Mouse (Mus musculus) c-Kit-positive CD71-negative TER-119-negative erythroid progenitor cells, embryonic 14.5 days (primary cell): ENCODE measurements at regions not wholly inside any gene's neighbourhood (a gene's known extent, or its start where the extent isn't known, plus 50 kb on each side); places are given as distances from the start of the nearest gene placed in this dataset.

ENCODE experiments used
- DNase-seq: peaks from one replicate; pipeline ENCODE4 v3.0.0-alpha.2; 2013; ENCODE audit warnings: low read depth

- no peak for DNase-seq
Observed at GRCm38 (mm10) chr3:58146762-58147161, 267.8 kb upstream of the Tsc22d2 start.

- no peak for DNase-seq
Observed at GRCm38 (mm10) chr3:58153141-58153540, 261.4 kb upstream of the Tsc22d2 start.

DNA sequence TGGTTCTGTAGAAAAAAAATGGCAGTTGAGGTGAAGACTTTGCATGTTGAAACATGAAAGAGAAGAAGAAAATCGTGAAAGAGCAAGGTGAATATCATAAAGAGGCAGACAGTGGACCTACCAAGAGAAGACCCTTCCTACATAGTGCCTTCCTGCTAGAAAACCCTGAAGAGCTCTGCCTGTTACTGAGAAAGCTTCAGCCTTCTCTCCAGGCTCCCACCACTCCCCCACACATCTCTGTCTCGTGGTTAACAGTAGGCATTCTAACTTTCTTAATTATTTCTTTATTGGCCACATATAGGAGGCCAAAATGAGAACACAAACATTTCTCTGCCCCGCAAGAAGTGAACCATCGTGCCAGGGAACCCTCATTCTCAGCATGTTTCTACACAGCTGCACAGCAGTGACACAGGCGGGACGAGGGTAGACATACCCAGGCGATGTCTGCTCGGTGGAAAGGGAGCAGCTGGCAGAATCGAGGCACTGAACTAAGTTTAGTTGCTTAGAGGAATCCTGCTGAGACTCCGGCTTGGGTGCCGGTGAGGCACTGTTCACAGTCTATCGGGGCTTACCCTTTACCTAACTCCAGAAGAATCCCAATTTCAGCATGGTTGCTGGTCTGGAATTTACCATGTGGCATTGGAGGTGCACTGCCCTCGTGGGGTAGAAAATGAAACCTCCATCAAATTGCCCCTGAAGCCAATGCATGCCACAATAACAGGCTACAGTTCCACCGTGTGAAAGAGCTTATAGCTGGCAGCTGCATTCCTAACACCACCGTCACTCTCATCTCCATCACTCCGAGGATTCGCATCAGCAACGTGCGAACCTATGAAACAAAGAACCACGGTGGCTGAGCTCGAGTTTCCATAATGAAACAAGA is 260.4 kb upstream of the Tsc22d2 start:
- DNase-seq: no peak

GRCm38 (mm10) chr3:58159384-58159783 is 255.1 kb upstream of the Tsc22d2 start:
- peak; percentile 37 for DNase-seq

- no peak for DNase-seq
Observed at GRCm38 (mm10) chr3:58162238-58162637, 252.3 kb upstream of the Tsc22d2 start.

DNA sequence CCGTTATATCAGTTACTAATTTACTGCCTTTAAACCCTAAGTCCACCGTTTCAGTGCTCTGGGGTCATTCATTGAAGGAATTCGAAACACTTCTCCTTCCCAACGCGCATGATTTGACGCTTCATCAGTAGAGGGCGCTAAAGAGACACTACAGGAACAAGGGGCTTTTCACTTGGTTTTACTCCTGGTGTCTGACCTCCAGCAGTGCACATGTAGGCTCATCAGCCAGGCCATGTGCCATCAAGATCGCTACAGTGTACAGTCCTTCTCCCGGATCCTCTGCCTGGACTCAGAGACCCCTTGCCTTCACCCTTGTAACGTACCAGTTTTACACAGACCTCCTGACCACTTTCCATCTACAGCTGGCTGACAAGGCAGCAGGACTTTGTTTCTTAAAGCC is 250.7 kb upstream of the Tsc22d2 start:
- DNase-seq: peak; percentile 73

DNA sequence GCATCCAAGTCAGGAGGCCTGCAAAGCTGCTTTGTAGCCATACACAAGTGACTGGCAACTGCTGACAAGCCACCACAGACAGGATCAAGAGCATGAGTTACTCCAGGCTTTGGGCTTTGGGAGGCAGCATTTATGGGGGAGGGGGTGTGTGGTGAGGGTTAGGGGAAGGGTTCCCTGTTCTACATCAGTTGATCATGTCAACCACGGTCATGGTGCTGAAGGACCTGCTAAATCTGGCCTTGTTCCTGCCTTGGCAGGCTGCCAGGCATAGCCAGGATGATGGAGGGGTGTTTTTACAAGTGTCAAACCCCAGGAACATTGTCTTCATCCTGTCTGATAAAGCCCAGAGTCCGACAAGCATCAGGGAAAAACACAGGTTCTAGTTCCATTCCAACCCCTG is 247.9 kb upstream of the Tsc22d2 start:
- no peak for DNase-seq

- no peak for DNase-seq
Observed at GRCm38 (mm10) chr3:58167121-58167520, 247.4 kb upstream of the Tsc22d2 start.

GRCm38 (mm10) chr3:58167761-58168290 is 246.7 kb upstream of the Tsc22d2 start:
- DNase-seq: no peak

DNA sequence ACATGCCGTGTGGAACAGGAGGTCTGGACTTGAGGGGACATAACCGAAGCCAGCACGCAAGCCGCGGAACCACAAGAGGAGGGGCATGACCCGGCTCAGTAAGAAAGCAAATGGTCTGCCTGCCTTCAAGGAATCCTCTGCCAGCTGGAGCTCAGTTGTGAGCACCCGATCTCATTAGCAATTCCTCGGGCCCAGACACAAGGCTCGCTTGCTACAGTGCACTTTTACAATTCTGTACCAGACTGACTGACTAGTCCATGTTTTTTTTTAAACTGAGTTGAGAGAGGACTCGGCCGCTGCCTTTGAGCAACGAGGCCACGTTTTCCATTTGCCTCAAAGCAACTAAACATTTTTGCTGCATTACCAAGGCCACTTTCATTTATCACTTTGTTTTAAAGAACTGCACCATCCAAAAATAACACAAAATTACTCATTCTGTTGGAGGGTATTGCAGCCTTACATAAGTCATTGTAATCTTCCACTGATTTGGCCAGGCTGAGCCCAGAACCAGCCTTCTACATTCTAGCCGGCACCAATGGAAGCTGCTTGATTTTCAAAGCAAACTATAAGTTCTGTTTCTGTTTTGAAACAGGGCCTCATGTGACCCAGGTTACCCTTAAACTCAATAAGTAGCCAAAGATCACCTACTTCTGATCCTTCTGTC is 245.9 kb upstream of the Tsc22d2 start:
- DNase-seq: no peak

DNA sequence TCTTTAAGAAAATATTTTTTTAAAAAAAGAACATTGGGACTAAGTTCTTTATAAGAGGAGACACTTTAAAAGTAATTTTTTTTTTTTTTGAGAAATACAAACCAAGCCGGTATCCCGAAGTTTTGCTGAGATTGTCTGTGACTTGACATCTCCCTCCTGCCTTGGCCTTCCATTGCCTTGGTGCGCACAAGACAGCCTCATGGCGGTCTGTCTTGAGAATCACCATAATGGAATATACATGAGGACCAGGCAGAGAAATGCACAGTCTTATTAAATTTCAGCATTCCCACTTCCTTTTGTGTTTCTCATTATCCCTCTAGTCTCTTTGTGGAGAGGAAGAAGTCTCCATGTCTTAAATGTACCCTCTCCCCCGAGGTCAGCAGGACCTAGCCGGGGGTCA is 244.7 kb upstream of the Tsc22d2 start:
- no peak for DNase-seq

- no peak for DNase-seq
Observed at GRCm38 (mm10) chr3:58172096-58172495, 242.4 kb upstream of the Tsc22d2 start.

GRCm38 (mm10) chr3:58173821-58174220 is 240.7 kb upstream of the Tsc22d2 start:
- DNase-seq: no peak

DNA sequence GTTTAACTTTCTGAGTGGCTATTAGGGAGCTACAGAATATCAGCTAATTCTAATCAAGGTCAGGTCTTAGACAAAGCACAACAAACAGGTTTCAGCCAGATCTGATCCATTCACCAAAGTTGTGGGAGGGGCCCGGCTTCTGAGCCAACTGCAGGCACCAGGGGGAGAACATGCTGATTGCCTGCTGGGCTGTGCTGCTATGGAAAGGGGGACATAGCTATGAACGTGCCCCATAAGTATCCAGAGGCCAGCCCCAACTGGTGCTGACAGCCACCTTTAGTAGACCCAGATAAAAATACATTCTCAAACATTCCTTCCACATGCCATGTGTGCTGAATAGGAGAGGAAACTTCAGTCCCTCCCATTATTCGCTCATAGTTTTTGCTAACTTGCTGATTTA is 232.8 kb upstream of the Tsc22d2 start:
- no peak for DNase-seq

- DNase-seq: no peak
Observed at GRCm38 (mm10) chr3:58182299-58182698, 232.2 kb upstream of the Tsc22d2 start.

- no peak for DNase-seq
Observed at GRCm38 (mm10) chr3:58183279-58183678, 231.2 kb upstream of the Tsc22d2 start.

DNA sequence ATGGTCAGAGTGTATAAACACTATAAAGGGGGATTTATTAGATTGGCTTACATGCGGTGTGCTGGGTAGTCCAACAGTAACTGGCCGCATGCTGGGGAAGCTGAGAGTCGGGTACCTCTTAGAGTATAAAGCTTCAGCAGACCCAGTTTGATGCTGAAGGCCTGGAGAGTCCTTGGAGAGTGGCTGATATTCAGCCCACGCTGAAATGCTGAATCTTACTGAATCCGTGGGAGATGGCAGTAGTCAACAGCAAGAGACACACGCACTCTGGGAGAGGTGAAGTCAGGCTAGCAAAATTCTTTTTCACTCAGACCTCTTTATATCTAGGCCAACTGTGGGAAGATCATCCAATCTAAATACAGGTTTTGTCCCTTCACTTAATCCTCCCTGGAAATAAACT is 214.1 kb upstream of the Tsc22d2 start:
- DNase-seq: no peak

GRCm38 (mm10) chr3:58202816-58203215 is 211.7 kb upstream of the Tsc22d2 start:
- no peak for DNase-seq

GRCm38 (mm10) chr3:58203806-58204205 is 210.7 kb upstream of the Tsc22d2 start:
- no peak for DNase-seq

GRCm38 (mm10) chr3:58205526-58205925 is 209.0 kb upstream of the Tsc22d2 start:
- no peak for DNase-seq

DNA sequence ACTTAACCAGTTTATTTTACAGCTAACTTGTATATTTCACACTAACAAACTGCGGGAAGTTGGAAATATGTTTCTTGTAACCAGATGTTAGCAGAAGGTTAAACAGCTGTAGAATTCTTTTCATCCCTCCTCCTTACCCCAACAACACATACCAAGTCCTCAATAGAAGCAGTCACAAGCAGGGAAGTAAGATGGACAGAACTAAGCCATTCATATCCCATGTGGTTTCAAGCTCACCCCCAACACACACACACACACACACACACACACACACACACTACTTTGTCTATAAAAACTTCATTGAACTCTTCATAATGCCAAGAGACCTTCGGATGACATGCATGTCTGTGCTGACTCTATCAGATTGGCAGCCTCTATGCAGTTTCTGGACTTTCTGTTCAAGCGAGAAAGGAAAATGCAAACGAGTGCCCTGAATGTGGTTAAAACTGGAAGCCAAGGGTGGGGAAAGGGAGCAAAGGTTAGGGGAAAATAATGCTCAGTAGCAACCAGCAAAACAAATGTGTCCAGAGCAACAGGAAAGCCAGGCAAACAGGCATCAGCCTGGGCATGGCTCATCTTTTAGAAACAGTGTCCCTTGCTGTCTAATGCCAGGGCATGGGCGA is 207.6 kb upstream of the Tsc22d2 start:
- no peak for DNase-seq

DNA sequence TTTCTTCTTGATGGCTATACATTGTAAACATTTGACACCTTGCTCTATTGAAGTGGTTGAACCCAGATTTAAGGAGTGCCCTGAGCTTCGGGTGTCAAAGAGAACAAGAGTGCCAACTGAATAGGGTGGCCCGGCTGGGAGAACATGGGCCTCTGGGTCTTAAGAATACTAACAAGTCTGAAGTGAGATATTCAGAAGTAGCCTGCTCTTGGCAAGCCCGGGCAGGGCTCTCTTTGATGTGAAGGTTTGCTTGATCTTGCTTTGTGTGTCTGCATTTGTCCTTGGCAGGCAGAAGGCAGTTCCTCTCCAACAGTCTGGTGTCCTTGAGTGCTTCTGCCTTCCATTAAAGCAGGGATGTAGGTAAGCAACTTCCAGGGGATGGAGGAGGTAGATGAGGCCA is 203.5 kb upstream of the Tsc22d2 start:
- no peak for DNase-seq

DNA sequence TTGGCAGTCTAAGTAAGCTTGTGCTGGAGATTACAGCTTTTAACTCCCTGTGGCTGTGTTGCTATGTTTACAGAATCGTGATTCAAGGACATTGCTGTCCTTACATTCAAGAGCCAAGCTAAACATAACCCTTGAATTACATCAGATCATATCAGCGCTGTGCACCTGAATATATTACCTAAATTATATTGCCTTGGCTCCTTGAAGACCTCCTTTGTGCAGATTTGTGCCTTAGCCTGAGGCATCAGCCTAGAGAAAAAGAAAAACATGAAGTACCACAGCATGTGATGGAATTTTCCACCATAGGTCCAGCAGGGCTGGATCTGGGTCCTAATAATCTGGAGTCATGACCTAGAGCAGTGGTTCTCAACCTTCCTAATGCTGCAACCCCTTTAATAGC is 189.8 kb upstream of the Tsc22d2 start:
- DNase-seq: no peak
